Mouse (Mus musculus) intestine, embryonic 15.5 days (tissue): ENCODE measurements around the gene Gpx1. TPM values are rescaled to one million over a fixed set of nuclear protein-coding genes. Genes with fewer than 3 reads are reported as not detected.
A peak's percentile ranks its signal among the peaks of the same experiment; 100 is the strongest.
"Not testable (repeated sequence)": the region's sequence is repeated elsewhere in the genome, so short reads cannot be mapped to it uniquely, and the experiment has no call there.

Experiments used
- ATAC-seq: fragments of 200-750 bp; cut with Nextera tagmentation; 2 replicates; pipeline ENCODE4 v1.8.0; 2017; ENCODE audit warnings: moderate TSS enrichment, moderate library complexity
- H3K27ac ChIP-seq: fragments of 300-500 bp; sonication (generic); 2 replicates; pipeline ENCODE4 v1.5.1; 2015; ENCODE audit warnings: mild to moderate bottlenecking, inconsistent platforms
- H3K27me3 ChIP-seq: fragments of 300-500 bp; sonication (generic); replicated peaks from 2 replicates; pipeline ENCODE4 v1.6.1; 2015; ENCODE audit warnings: inconsistent platforms
- H3K36me3 ChIP-seq: fragments of 300-500 bp; sonication (generic); 2 replicates; pipeline ENCODE4 v1.6.1; 2015; ENCODE audit warnings: inconsistent platforms
- H3K4me1 ChIP-seq: fragments of 300-500 bp; sonication (generic); replicated peaks from 2 replicates; pipeline ENCODE4 v1.6.1; 2015; ENCODE audit warnings: inconsistent platforms
- H3K4me2 ChIP-seq: fragments of 300-500 bp; sonication (generic); replicated peaks from 2 replicates; pipeline ENCODE4 v1.6.1; 2015; ENCODE audit warnings: mild to moderate bottlenecking, inconsistent platforms
- H3K4me3 ChIP-seq: fragments of 300-500 bp; sonication (generic); replicated peaks from 2 replicates; pipeline ENCODE4 v1.5.1; 2015; ENCODE audit warnings: inconsistent platforms
- H3K9ac ChIP-seq: fragments of 300-500 bp; sonication (generic); 2 replicates; pipeline ENCODE4 v1.6.1; 2015; ENCODE audit warnings: inconsistent platforms
- H3K9me3 ChIP-seq: fragments of 300-500 bp; sonication (generic); 2 replicates; pipeline ENCODE4 v1.6.1; 2016; ENCODE audit warnings: inconsistent platforms
- WGBS: fragments of 180-500 bp; shearing (Covaris S2); methylation state at CpG from one replicate; pipeline ENCODE4 v1.1.7; 2015; 5-methylcytosine and 5-hydroxymethylcytosine counted together
- polyA plus RNA-seq: library from polyadenylated mRNA; unstranded; fragments of >200 nt; fragmentation: Nextera tagmentation; extraction: Ambion mirVana; gene quantifications from 2 replicates; pipeline ENCODE4 v1.2.1, GENCODE M21; 2015

Gene Gpx1
- polyA plus RNA-seq, 1 experiment from 2014 or later = 1,041 TPM

DNA sequence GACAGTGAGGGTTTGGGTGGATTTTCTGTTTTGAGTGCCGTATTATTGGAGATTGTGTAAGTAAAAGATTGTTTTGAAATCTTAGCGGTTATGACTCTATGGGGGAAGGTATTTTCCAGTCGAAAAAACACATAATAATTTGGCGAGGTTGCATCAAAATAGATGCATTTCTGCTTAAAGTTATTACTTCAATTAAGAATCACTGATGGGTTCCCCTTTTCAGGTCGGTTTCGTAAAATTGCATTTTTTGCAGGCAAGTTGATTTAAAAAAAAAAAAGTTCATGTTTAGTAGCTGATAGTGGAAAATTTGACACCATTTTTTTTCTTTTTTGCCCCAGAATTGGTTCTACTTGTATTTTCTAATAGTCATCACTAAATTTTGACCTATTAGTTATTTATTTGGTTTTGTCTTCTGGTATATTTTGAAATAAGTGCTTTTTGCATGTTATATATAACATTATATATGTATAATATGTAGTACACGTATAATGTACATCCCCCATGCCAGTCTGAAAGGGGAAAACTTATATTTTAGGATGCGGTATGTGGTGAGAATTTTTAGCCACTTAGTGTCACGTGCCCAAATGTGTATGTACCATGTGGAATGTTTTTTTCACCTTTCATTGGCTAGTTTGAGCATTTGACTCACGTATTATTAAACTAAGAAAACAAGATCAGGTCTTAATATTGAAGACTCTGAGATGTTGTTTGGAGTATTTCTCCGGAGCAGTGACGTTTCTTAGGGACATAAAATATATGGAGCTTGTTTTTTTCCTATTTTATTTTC, 31.5 kb upstream of the Gpx1 start:
- Histone ChIP-seq H3K36me3 (peaks cover 8% of the 10 kb centered on the region; the same call in 1 of the 2 replicates), H3K4me1 (peaks cover 20% of the 10 kb centered on the region), H3K27me3 (no peaks in the 10 kb centered on the region), H3K4me2 (peak overlapping the region; percentile 63), H3K9ac (peak overlapping the region; percentile 98), H3K9me3 (no peaks in the 10 kb centered on the region), H3K27ac (peak overlapping the region; percentile 100), H3K4me3 (peak overlapping the region; percentile 87)
- WGBS = 10% methylated on average over 12 of the region's 12 CpGs
- ATAC-seq = no peak

DNA sequence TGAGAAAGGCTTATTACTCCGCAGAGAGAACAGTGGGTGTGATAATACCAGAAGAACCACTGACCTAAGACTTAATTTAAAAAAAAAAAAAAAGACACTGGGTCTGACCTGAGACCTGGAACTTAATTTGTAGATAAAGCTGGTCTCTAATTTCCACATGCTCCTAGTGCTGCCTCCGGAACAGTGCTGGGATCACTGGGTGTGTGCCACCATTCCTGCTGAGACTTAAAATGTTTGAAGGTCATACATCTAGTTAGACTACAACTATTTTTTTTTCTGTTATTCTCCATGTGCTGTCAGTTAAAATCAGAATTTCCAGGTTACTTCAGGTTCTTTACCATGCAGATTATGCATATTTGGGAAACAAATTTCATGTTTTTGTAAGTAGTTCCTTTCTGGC, 30.6 kb upstream of the Gpx1 start:
- Histone ChIP-seq H3K27ac (no peak overlapping the region), H3K4me3 (peak overlapping the region; percentile 87), H3K27me3 (no peaks in the 10 kb centered on the region), H3K4me1 (peaks cover 20% of the 10 kb centered on the region), H3K36me3 (peaks cover 3% of the 10 kb centered on the region; the same call in 1 of the 2 replicates), H3K9ac (peak overlapping the region; percentile 39), H3K4me2 (peak overlapping the region; percentile 63), H3K9me3 (no peaks in the 10 kb centered on the region)
- no peak for ATAC-seq
- 51% methylated on average over 2 of the region's 2 CpGs for WGBS

DNA sequence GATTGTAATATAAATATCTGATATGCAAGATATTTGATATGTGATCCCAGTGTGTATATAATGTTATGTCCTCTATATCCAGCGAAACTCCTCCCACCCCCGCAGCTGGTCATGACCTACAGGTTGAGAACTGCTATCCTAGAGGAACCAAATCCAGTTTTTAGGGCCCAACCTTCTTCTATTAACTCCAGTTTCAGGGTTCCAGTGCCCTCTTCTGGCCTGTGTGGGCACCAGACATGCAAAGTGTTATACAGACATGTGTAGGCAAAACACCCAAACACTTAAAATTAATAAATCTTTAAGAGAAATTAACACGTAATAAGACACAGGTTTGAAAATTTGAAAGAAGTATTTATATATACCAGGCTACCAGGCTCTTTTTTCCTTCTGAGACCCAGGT, 21.1 kb upstream of the Gpx1 start:
- Histone ChIP-seq H3K36me3 (peaks cover 5% of the 10 kb centered on the region; the same call in 1 of the 2 replicates), H3K9me3 (no peaks in the 10 kb centered on the region), H3K27ac (no peak overlapping the region), H3K27me3 (no peaks in the 10 kb centered on the region), H3K4me2 (no peak overlapping the region), H3K4me3 (no peak overlapping the region), H3K4me1 (no peaks in the 10 kb centered on the region), H3K9ac (no peak overlapping the region)
- no peak for ATAC-seq
- 94% methylated on average over 3 of the region's 3 CpGs for WGBS

DNA sequence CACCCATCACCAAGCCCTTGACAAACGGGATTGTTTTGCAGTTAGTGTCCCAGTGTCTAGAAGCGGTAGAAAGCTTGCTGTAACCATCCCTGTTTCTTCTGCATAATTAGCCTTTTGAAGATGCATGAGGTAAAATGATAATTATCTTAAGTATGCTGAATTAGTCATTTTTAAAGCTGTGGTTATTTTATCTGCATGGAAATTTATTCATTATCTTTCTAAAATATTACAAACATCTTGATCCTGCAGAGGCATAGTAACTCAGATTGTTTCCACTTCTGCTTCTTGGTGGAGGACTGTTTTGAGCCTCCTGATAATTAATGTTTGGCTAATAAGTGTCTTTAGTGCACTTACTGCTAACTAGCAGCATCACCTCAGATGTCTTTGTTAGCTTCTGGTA, 20.2 kb upstream of the Gpx1 start:
- Histone ChIP-seq H3K36me3 (peaks cover 5% of the 10 kb centered on the region; the same call in 1 of the 2 replicates), H3K4me1 (no peaks in the 10 kb centered on the region), H3K4me2 (no peak overlapping the region), H3K4me3 (no peak overlapping the region), H3K9ac (no peak overlapping the region), H3K27ac (no peak overlapping the region), H3K9me3 (no peaks in the 10 kb centered on the region), H3K27me3 (no peaks in the 10 kb centered on the region)
- WGBS = 87% methylated on average over 2 of the region's 2 CpGs
- no peak for ATAC-seq

DNA sequence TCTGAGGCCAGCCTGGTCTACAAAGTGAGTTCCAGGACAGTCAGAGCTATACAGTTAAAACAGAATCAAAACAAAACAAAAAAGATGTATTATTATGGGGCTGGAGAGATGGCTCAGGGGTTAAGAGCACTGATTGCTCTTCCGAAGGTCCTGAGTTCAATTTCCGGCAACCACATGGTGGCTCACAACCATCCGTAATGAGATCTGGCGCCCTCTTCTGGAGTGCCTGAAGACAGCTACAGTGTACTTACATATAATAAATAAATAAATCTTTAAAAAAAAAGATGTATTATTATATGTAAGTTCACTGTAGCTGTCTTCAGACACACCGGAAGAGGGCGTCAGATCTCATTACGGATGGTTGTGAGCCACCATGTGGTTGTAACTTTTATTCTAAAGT, 16.6 kb upstream of the Gpx1 start:
- not testable (repeated sequence) for H3K27me3 ChIP-seq, H3K4me1 ChIP-seq, ATAC-seq, H3K36me3 ChIP-seq, H3K4me2 ChIP-seq, H3K27ac ChIP-seq, H3K4me3 ChIP-seq, H3K9ac ChIP-seq, H3K9me3 ChIP-seq
- WGBS = 92% methylated on average over 7 of the region's 7 CpGs

DNA sequence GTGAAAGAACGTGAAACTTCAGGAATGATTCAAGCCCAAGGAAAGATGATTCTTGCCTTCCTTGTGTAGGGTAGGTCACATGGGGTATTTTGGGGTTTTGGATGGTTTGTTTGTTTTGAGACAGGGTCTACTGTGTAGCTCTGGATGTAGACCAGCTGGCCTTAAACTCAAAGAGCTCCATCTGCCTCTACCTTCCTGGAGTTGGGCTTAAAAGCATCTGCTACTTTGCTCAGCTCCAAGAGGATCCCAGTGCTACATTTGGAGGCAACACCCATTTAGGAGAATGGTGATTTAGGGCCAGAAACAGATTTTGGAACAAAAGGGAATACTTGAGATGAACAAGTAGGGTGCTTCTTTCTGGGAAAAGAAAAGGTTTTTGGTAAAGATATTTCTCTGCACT, 13.9 kb upstream of the Gpx1 start:
- no peak overlapping the region for H3K4me2 ChIP-seq
- H3K9ac ChIP-seq = no peak overlapping the region
- peaks cover 10% of the 10 kb centered on the region; the same call in 1 of the 2 replicates for H3K36me3 ChIP-seq
- ATAC-seq = no peak
- H3K27ac ChIP-seq = no peak overlapping the region
- H3K4me1 ChIP-seq = 0 out of 2 replicates have a peak, but pooled peaks cover 2% of the 10 kb centered on the region
- WGBS = 74% methylated on average over 1 of the region's 1 CpGs
- no peaks in the 10 kb centered on the region for H3K9me3 ChIP-seq
- H3K4me3 ChIP-seq = no peak overlapping the region
- H3K27me3 ChIP-seq = no peaks in the 10 kb centered on the region

DNA sequence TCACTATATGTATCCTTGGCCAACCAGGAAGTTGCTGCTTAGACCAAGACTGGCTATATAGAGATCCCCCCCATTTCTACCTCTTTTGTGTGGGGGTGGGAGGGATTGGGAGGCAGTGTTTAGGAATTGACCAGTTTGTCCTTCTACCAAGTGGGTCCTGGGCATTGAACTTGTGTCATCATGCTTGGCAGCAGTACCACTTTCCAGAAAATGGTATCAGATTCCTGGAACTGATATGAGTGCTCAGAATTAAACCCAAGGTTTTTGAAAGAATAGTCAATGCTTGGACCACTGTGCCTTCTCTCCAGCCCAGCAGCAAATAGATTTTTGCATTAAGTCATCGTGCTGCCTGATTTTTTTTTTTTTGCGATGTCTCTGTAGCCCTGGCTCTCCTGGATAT, 12.9 kb upstream of the Gpx1 start:
- Histone ChIP-seq H3K36me3 (peaks cover 12% of the 10 kb centered on the region), H3K27me3 (no peaks in the 10 kb centered on the region), H3K4me1 (0 out of 2 replicates have a peak, but pooled peaks cover 2% of the 10 kb centered on the region), H3K4me2 (no peak overlapping the region), H3K9ac (no peak overlapping the region), H3K27ac (no peak overlapping the region), H3K9me3 (no peaks in the 10 kb centered on the region), H3K4me3 (no peak overlapping the region)
- no peak for ATAC-seq
- 94% methylated on average over 2 of the region's 2 CpGs for WGBS

DNA sequence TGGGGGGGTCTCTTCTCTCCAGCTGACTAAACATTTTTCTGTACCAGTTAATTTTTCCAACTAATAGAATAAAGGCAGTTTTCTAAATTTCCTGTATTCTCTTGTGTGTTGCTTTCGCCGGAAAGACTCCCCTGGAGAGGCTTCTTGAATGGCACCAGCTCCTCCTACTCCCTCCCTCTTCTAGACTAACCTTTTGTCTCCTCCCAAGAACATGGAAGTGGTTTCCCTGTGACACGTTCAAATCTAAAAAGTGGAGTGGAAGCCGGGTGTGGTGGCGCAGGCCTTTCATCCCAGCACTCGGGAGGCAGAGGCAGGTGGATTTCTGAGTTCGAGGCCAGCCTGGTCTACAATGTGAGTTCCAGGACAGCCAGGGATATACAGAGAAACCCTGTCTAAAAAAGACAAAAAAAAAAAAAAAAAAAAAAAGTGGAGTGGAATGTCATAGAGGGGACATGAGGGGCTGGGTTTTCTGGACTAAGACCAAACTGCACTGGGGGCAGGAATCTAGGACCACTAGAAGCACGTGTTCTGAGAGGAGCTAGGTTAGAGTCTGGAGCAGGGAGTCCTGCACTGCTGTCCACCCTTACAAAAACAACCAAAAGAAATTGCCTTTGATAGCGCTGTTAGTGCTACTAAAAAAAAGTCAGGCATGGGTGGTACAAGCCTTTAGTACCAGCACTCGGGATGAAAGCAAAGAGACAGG, 704 bp upstream of the Gpx1 start:
- Histone ChIP-seq H3K27me3 (no peaks in the 10 kb centered on the region), H3K4me1 (peaks cover 13% of the 10 kb centered on the region), H3K4me2 (peak overlapping the region; percentile 70), H3K36me3 (peaks cover 23% of the 10 kb centered on the region), H3K27ac (peak overlapping the region; percentile 97), H3K9ac (peak overlapping the region; percentile 3; the same call in 1 of the 2 replicates), H3K4me3 (peak overlapping the region; percentile 73; the same call in 1 of the 2 replicates), H3K9me3 (no peaks in the 10 kb centered on the region)
- WGBS = 70% methylated on average over 10 of the region's 10 CpGs
- no peak for ATAC-seq

DNA sequence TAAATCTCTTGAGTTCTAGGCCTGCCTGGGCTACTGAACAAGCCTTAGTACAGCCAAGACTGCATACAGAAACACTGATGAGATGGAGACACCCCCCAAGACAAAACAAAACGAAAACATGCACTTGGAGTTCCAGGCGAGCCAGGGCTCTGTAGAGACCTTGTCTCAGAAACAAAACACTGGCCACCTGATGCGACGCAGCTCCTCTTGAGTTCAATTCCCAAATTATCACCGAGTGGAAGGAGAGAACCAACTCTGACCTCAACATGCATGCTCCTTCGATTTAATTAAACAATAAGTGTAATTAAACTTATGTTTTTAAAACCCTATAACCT, 185 bp upstream of the Gpx1 start:
- Histone ChIP-seq H3K27me3 (no peaks in the 10 kb centered on the region), H3K4me1 (peaks cover 13% of the 10 kb centered on the region), H3K4me3 (peak overlapping the region; percentile 73), H3K9ac (peak overlapping the region; percentile 3; the same call in 1 of the 2 replicates), H3K27ac (peak overlapping the region; percentile 97), H3K36me3 (peaks cover 20% of the 10 kb centered on the region), H3K9me3 (no peaks in the 10 kb centered on the region), H3K4me2 (peak overlapping the region; percentile 70)
- WGBS = 24% methylated on average over 6 of the region's 6 CpGs
- ATAC-seq = no peak

DNA sequence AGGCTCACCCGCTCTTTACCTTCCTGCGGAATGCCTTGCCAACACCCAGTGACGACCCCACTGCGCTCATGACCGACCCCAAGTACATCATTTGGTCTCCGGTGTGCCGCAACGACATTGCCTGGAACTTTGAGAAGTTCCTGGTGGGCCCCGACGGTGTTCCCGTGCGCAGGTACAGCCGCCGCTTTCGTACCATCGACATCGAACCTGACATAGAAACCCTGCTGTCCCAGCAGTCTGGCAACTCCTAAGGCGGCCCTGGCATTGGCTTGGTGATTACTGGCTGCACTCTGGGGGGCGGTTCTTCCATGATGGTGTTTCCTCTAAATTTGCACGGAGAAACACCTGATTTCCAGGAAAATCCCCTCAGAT, 1.2 kb downstream of the Gpx1 start:
- Histone ChIP-seq H3K9me3 (no peaks in the 10 kb centered on the region), H3K4me3 (peak overlapping the region; percentile 73), H3K27ac (peak overlapping the region; percentile 97), H3K27me3 (no peaks in the 10 kb centered on the region), H3K36me3 (peaks cover 7% of the 10 kb centered on the region), H3K4me1 (peaks cover 15% of the 10 kb centered on the region), H3K9ac (peak overlapping the region; percentile 90), H3K4me2 (peak overlapping the region; percentile 70)
- 10% methylated on average over 20 of the region's 20 CpGs for WGBS
- ATAC-seq = no peak

DNA sequence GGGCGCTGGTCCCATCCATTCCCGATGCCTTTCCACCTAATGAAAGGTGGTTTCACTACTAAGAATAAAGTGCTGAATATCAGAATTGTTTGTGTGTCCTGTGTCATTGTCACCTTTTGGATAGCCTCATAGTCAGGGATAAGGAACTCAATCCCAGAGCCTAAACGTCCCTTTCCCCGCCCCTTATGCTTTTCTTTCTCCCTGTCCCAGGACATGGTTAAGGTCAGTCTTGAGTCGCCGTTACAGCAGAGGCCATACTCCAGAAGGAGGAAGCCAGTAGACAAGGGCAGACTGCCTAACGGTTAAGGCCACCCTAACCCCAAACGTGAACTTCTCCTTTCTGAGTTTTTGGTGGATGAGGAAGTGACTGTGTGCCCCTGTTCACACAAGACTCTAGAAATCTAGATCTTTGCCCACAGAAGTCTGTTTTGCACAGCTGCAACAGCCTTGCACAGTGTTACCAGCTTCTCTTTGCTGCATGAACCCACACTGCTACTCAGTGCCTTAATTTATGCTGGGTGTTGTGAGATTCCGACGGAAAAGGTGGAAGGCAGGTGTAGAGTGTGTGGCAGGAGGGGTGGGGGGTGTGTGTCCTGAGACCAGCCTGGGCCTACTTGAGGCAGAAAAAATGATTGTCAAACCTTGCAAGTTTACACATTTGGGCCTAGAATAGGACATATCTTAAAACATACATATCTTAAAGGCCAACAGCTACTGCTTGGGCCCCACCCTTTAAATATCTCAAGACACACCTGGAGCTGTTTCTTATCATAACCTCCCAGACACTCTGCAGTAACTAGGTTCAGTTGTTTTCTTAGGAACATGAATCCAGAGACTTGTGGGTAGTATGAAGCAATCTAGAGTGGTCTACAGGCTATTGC, 1.8 kb downstream of the Gpx1 start:
- H3K4me2 ChIP-seq = peak overlapping the region; percentile 70
- H3K4me3 ChIP-seq = peak overlapping the region; percentile 73
- peak overlapping the region; percentile 90 for H3K9ac ChIP-seq
- 0 out of 2 replicates have a peak, but pooled peaks cover under 1% of the 10 kb centered on the region for H3K36me3 ChIP-seq
- 47% methylated on average over 10 of the region's 10 CpGs for WGBS
- ATAC-seq = peak; percentile 24; the same call in 1 of the 2 replicates
- H3K9me3 ChIP-seq = no peaks in the 10 kb centered on the region
- peak overlapping the region; percentile 97 for H3K27ac ChIP-seq
- no peaks in the 10 kb centered on the region for H3K27me3 ChIP-seq
- peaks cover 15% of the 10 kb centered on the region for H3K4me1 ChIP-seq

DNA sequence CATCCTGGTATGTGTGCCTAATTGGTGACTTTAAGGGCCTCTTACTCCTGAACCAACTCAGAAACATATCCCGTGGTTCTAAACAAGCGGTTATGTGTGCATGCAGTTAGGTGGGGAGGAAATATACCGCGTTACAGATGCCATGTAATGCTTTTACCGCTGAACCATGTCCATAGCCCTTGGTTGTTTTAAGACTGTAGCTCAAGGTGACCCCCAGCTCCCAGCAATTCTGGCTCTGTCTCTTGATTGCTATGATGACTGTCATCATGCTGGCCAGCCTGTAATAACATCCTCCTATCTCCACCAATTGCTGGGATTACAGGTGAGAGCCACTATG, 2.4 kb downstream of the Gpx1 start:
- H3K4me3 ChIP-seq = no peak overlapping the region
- ATAC-seq = no peak
- peak overlapping the region; percentile 76 for H3K27ac ChIP-seq
- no peaks in the 10 kb centered on the region for H3K36me3 ChIP-seq
- H3K27me3 ChIP-seq = no peaks in the 10 kb centered on the region
- no peaks in the 10 kb centered on the region for H3K9me3 ChIP-seq
- H3K9ac ChIP-seq = no peak overlapping the region
- peak overlapping the region; percentile 70; the same call in 1 of the 2 replicates for H3K4me2 ChIP-seq
- WGBS = 82% methylated on average over 5 of the region's 5 CpGs
- H3K4me1 ChIP-seq = peaks cover 15% of the 10 kb centered on the region
